Mouse (Mus musculus) limb, embryonic 10.5 days (tissue): ENCODE data around the gene Tuba3a. TPM values are rescaled to one million over a fixed set of nuclear protein-coding genes. Genes with fewer than 3 reads are reported as not detected.

Experiments used
- DNase-seq: peaks from one replicate; pipeline ENCODE4 v3.0.0-alpha.2; 2017; ENCODE audit warnings: low spot score
- H3K27ac ChIP-seq: fragments of 300-500 bp; sonication (generic); 2 replicates; pipeline ENCODE4 v1.5.1; 2016; ENCODE audit warnings: mild to moderate bottlenecking
- H3K27me3 ChIP-seq: fragments of 300-500 bp; sonication (generic); 2 replicates; pipeline ENCODE4 v1.6.1; 2016; ENCODE audit warnings: low read depth, mild to moderate bottlenecking; ENCODE audit not compliant: poor library complexity, severe bottlenecking
- H3K36me3 ChIP-seq: fragments of 300-500 bp; sonication (generic); 2 replicates; pipeline ENCODE4 v1.6.1; 2016; ENCODE audit warnings: mild to moderate bottlenecking, moderate library complexity
- H3K4me1 ChIP-seq: fragments of 300-500 bp; sonication (generic); 2 replicates; pipeline ENCODE4 v1.6.1; 2016
- H3K4me3 ChIP-seq: fragments of 300-500 bp; sonication (generic); 2 replicates; pipeline ENCODE4 v1.5.1; 2016; ENCODE audit warnings: mild to moderate bottlenecking, moderate library complexity
- H3K9me3 ChIP-seq: fragments of 300-500 bp; sonication (generic); replicated peaks from 2 replicates; pipeline ENCODE4 v1.6.1; 2016; ENCODE audit warnings: mild to moderate bottlenecking
- WGBS: fragments of 180-500 bp; shearing (Covaris S2); methylation state at CpG from one replicate; pipeline ENCODE4 v1.1.7; 2016; 5-methylcytosine and 5-hydroxymethylcytosine counted together
- polyA plus RNA-seq: library from polyadenylated mRNA; unstranded; fragments of >200 nt; fragmentation: Nextera tagmentation; extraction: Ambion mirVana; gene quantifications from 2 replicates; pipeline ENCODE4 v1.2.1, GENCODE M21; 2016

The Tuba3a gene
- polyA plus RNA-seq, 1 experiment from 2014 or later = 0.21 TPM

DNA sequence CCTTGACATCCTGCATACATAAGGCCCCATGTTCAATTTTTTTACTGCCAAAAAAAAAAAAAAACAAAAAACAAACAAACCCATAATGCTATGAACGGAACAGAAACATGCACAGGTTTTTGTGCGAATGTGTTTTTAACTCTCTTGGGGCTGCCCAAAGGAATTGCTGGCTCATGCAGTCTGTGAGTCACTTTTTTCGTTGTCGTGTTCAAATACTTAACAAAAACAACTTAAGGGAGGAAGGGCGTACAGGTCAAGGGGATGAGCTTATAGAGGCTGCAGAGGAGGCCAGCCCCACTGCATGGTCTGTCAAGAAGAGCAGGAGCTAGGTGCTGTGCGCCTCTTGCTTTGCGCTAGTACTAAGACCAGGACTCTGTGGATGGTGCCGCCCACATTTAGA, 33.1 kb downstream of the Tuba3a start:
- Histone ChIP-seq H3K36me3 (no peaks in the 10 kb centered on the region), H3K9me3 (no peaks in the 10 kb centered on the region), H3K4me3 (no peak overlapping the region), H3K4me1 (0 out of 2 replicates have a peak, but pooled peaks cover 1% of the 10 kb centered on the region), H3K27me3 (no peaks in the 10 kb centered on the region), H3K27ac (no peak overlapping the region)
- 94% methylated on average over 8 of the region's 8 CpGs for WGBS
- DNase-seq = no peak

DNA sequence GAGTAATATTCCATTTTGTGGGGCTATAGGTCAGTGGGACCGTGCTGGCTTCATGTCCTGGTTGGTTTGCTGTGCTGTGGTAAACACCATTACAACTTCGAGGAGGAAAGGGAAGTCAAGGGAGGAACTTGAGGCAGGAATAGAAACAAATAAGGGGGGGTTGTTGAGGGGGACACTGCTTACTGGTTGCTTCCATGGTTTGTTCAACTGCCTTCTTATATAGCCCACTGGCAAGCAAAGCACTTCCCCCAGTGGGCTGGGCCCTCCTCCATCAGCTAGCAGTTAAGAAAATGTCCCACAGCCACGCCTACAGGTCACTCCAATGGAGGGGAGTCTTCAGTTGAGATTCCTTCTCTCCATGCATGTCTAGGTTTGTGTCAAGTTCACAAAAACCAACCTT, 33.6 kb downstream of the Tuba3a start:
- 90% methylated on average over 3 of the region's 3 CpGs for WGBS
- Histone ChIP-seq H3K36me3 (no peaks in the 10 kb centered on the region), H3K9me3 (no peaks in the 10 kb centered on the region), H3K27me3 (no peaks in the 10 kb centered on the region), H3K4me1 (no peaks in the 10 kb centered on the region), H3K27ac (no peak overlapping the region), H3K4me3 (no peak overlapping the region)
- no peak for DNase-seq

DNA sequence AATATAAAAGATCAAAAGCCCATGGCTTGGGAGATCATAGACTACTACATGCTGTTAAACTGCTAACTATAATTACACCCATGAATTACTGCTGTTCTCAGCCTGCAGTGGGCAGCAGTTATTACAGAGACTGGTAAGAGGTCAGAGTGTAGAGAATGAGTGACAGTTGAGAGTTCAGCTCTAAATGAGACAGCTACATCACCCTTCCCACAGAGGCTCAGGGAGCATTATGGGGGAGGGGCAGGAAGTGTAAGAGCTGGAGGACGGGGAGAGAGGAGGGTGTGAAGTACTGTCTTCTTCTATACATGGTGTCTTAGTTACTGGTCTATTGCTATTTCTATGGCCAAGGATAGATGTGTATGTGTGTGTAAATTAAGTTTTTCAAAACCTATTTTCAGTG, 41.3 kb downstream of the Tuba3a start:
- 23% methylated on average over 1 of the region's 1 CpGs for WGBS
- Histone ChIP-seq H3K4me3 (no peak overlapping the region), H3K27ac (no peak overlapping the region), H3K36me3 (no peaks in the 10 kb centered on the region), H3K9me3 (no peaks in the 10 kb centered on the region), H3K27me3 (no peaks in the 10 kb centered on the region), H3K4me1 (no peaks in the 10 kb centered on the region)
- DNase-seq = no peak

DNA sequence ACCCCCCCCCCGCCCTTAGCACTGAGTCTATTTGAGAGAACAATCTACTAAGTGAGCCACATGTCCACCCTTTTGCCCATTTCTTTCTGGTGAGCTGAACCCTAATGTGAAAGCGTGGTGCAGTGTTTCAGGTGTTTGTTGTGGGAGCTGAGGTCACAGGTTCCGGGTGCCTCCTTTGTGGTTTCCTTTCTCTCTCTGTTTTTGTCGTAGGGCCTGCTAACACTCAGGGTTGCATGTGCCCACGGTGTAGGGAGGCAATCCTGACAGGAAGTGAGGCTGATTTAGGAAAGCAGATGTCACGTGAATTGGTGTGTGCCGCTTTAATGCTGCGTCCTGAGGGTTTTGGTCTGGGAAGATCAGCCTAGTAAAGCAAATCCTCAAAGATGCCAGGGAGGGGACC, 44.3 kb downstream of the Tuba3a start:
- Histone ChIP-seq H3K27ac (no peak overlapping the region), H3K4me1 (no peaks in the 10 kb centered on the region; the same call in 1 of the 2 replicates), H3K36me3 (no peaks in the 10 kb centered on the region), H3K27me3 (no peaks in the 10 kb centered on the region), H3K4me3 (no peak overlapping the region), H3K9me3 (no peaks in the 10 kb centered on the region)
- DNase-seq = no peak
- 93% methylated on average over 8 of the region's 8 CpGs for WGBS

DNA sequence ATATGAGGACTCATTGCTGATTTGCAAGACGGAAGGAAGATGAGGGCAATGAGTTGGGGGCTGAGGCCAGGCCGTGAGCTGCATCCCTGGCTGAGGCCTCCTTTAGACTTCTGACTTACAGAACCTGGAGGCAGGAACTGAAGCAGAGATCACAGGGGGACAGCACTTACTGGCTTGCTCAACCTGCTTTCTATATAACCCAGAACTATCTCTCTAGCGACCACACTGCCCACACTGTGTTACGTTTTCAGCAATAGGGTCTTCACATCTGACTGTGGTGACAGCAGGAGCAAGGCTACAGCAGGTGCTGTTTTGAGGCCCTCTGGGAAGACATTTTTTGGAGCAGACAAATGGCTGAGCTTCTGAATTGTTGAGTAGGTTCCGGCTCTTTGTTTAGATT, 45.2 kb downstream of the Tuba3a start:
- H3K27me3 ChIP-seq = no peaks in the 10 kb centered on the region
- no peak overlapping the region for H3K27ac ChIP-seq
- no peak for DNase-seq
- no peak overlapping the region for H3K4me3 ChIP-seq
- no peaks in the 10 kb centered on the region for H3K9me3 ChIP-seq
- H3K4me1 ChIP-seq = no peaks in the 10 kb centered on the region; the same call in 1 of the 2 replicates
- 91% methylated on average over 5 of the region's 5 CpGs for WGBS
- no peaks in the 10 kb centered on the region for H3K36me3 ChIP-seq

DNA sequence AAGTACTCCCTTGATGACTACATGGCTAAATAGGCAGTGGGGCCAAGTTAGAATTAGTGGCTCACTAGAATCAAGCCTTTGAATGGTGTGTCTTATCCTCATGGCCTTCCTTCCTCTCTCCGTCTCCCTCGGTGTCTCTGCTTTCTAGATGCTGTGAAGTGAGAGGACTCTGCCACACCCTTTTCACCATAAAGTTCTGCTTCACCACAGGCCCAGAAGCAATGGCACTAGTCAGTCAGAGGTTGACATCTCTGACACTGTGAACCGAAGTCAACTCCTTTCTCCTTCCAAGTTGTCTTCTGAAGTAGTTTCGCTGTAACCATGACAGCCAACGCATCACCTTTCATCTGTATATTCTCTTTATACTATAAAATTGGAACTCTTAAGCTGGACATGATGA, 46.3 kb downstream of the Tuba3a start:
- H3K4me1 ChIP-seq = peaks cover 2% of the 10 kb centered on the region; the same call in 1 of the 2 replicates
- no peak for DNase-seq
- no peaks in the 10 kb centered on the region for H3K36me3 ChIP-seq
- H3K27ac ChIP-seq = no peak overlapping the region
- H3K4me3 ChIP-seq = no peak overlapping the region
- 90% methylated on average over 5 of the region's 5 CpGs for WGBS
- H3K27me3 ChIP-seq = no peaks in the 10 kb centered on the region
- H3K9me3 ChIP-seq = no peaks in the 10 kb centered on the region

DNA sequence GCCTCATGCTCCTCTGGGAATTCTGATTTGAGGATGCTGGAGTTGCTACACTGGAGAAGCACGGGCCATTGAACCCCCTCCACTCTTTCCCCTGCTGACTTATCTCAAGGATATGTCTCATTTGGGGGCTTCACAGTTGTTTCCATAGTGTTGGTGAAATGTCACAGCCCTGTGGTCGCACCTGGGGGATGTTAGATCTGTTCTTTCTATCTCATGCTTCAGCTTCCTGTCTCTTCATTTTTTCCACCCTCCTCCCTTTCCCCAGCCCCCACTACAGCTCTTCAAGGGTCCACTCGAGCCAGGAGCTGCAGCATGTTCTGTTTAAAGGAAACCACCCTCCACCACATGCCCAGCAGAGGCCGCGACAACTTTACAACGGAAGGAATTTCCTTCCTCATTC, 47.4 kb downstream of the Tuba3a start:
- H3K27ac ChIP-seq = no peak overlapping the region
- no peak for DNase-seq
- WGBS = 75% methylated on average over 6 of the region's 6 CpGs
- H3K9me3 ChIP-seq = no peaks in the 10 kb centered on the region
- H3K36me3 ChIP-seq = no peaks in the 10 kb centered on the region
- H3K4me3 ChIP-seq = no peak overlapping the region
- no peaks in the 10 kb centered on the region for H3K27me3 ChIP-seq
- peaks cover 6% of the 10 kb centered on the region; the same call in 1 of the 2 replicates for H3K4me1 ChIP-seq

DNA sequence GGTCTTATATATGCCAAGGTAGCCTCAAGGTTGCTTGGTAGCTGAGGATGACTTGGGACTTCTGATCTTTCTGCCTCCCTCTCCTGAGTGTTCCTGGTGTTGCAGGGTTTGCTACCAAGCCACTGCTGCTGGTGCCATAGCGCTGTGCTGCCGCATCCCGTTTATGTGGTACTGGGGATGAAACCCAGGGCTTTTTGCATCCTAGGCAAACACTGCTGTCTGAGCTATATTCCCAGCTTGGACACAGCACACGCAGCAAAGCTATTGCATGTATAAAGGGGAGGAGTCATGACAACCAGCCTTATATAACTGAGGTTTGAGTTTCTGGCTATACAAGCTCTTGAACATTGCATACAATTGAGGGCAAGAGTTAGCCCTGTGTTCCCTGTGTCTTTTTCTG, 48.4 kb downstream of the Tuba3a start:
- Histone ChIP-seq H3K9me3 (no peaks in the 10 kb centered on the region), H3K27me3 (no peaks in the 10 kb centered on the region), H3K36me3 (no peaks in the 10 kb centered on the region), H3K4me3 (no peak overlapping the region), H3K27ac (no peak overlapping the region), H3K4me1 (peaks cover 6% of the 10 kb centered on the region)
- DNase-seq = no peak
- 85% methylated on average over 4 of the region's 4 CpGs for WGBS

DNA sequence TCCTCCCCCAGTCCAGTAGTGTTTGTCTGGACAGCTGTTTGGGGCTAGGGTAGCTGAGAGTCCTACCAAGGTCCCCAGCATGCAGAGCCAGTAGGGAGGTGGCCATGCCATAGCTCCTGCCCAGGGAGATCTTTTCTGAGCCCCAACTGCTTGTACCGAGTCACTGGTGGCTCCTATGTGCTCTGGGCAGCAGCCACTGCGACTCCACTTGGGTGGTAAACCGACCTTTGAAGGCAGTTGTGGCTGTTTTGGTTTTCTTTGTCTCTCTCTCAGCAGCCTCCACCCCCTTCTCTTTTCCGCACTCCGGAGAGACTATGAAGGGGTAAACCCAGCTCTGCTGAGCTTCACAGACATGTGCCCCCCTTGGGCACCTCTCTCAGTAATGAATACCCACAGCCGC, 49.1 kb downstream of the Tuba3a start, which contains the start of gene Cd27:
Cd27 (minus strand) TSS at position 229 of the 400 bp plus-strand sequence.
- H3K9me3 ChIP-seq = no peaks in the 10 kb centered on the region
- DNase-seq = no peak
- H3K4me3 ChIP-seq = no peak within 1 kb of the TSS
- H3K36me3 ChIP-seq = no peaks in the 10 kb centered on the region
- WGBS = 49% methylated on average over 6 of the region's 6 CpGs
- H3K27me3 ChIP-seq = no peaks in the 10 kb centered on the region
- peaks cover 12% of the 10 kb centered on the region for H3K4me1 ChIP-seq
- no peak within 1 kb of the TSS for H3K27ac ChIP-seq

DNA sequence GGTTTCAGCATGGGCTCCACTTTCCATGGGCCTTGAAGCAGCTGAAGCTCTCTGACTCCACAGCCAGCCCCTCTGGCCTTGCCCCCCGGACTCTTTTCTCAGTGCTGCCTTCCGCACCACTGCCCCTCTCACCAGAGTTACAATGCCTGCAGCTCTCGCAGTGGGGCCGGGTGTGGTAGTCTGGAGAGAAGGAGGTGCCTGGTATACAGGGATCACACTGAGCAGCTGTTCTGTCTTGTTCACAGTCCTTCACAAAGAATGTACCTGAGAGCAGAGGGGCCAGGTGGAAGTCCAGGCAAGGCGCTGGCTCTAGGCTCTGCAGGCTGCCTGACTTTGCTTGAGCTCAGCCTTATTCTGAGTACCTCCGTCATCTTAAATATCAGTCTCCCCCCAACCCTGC, 49.5 kb downstream of the Tuba3a start:
- Histone ChIP-seq H3K36me3 (no peaks in the 10 kb centered on the region), H3K9me3 (no peaks in the 10 kb centered on the region), H3K4me3 (no peak overlapping the region), H3K4me1 (peaks cover 16% of the 10 kb centered on the region), H3K27me3 (no peaks in the 10 kb centered on the region), H3K27ac (no peak overlapping the region)
- no peak for DNase-seq
- WGBS = 81% methylated on average over 6 of the region's 6 CpGs

DNA sequence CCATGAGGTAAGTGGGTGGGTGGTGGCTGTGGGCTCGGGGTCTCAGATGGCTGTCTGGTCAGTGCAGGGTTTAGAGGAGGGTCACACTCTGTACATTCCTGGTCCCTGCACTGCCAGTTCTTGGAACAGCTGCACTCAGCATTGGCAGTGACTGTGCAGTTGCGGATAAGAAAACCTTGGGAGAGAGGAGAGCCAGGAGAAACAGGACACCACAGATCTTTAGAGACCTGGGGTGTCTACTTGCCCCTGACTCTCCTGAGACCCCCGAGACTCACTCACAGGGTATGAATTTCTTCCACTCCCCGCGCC, 51.4 kb downstream of the Tuba3a start:
- 73% methylated on average over 5 of the region's 5 CpGs for WGBS
- H3K27ac ChIP-seq = no peak overlapping the region
- DNase-seq = no peak

DNA sequence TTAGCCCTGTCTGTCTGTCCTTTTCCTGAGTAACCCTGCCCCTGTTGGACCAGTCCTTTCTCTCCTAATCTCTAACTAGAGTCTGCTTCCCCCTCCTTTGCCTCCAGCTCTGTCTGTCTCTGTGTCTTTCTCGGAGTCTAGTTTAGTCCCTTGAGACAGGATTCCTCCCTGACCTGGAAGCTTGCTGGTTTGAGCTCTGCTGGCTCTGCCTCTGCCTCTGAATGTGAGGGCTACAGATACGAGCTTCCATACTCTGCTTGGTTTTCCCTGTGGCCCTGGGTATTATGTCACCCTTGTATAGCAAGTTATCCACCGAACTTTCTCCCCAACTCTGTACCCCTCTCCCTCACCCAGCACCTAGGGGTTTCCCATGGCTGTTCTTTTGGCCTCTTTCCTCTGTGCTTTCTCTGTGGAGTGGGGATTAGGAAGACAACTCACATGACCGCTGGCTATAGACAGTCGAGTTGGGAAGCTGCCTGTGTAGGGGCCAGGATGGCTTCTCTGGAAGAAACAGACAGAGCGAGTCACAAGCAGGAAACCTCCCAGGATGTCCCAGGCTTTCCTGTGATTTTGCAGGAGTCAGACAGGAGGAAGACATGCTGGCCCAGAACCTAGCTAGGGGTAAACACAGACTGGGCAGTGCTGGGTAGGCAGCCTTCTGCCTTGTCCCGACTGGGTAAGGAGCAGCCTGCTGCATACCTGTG, 51.9 kb downstream of the Tuba3a start:
- H3K4me1 ChIP-seq = peaks cover 26% of the 10 kb centered on the region
- no peak overlapping the region for H3K27ac ChIP-seq

More for the DNA sequence above, 51.4 kb downstream of the Tuba3a start:
- Histone ChIP-seq H3K4me3 (no peak overlapping the region), H3K4me1 (peaks cover 26% of the 10 kb centered on the region), H3K9me3 (no peaks in the 10 kb centered on the region), H3K36me3 (no peaks in the 10 kb centered on the region), H3K27me3 (no peaks in the 10 kb centered on the region)

DNA sequence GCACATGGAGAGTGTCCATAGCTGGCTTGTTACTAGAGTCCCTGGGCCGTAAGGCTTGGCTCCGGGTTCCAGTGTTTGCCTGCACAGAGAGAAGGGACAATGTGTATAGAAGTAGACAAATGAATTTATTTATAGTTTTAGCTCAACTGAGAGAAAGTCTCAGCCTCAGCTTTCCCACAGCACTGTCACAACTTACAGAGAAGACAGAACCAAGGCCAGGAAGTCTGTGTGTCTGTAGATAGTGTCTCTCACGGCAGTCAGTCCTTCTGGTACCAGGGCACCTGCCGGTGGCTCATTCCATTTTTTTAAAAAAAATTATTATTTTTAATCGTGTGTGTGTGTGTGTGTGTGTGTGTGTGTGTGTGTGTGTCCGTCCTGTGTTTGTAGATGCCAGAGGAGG, 53.3 kb downstream of the Tuba3a start:
- H3K9me3 ChIP-seq = no peaks in the 10 kb centered on the region
- 76% methylated on average over 6 of the region's 6 CpGs for WGBS
- H3K4me3 ChIP-seq = no peak overlapping the region
- DNase-seq = no peak
- no peaks in the 10 kb centered on the region for H3K36me3 ChIP-seq
- H3K27ac ChIP-seq = no peak overlapping the region
- H3K27me3 ChIP-seq = no peaks in the 10 kb centered on the region
- H3K4me1 ChIP-seq = peaks cover 34% of the 10 kb centered on the region

More for the DNA sequence above, 51.9 kb downstream of the Tuba3a start:
- Histone ChIP-seq H3K4me3 (no peak overlapping the region), H3K36me3 (no peaks in the 10 kb centered on the region), H3K27me3 (no peaks in the 10 kb centered on the region), H3K9me3 (no peaks in the 10 kb centered on the region)
- 70% methylated on average over 7 of the region's 7 CpGs for WGBS
- DNase-seq = no peak

DNA sequence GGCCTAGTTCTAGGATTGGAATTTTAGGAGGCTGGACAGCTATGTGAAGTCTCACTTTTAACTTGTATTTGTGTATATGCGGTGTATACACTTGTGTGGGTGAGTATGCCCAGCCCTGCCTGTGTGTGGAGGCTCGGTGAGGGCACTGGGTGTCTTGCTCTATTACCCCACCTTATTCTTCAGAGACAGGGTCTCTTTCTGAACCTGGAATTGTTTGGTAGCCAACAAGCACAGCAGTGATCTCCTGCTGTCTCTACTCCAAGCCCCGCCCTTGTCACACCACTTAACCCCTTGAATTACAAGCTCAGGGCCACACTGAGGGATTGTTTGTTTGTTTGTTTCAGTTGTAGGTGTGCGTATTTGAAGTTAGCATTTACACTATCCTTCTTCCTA, 53.8 kb downstream of the Tuba3a start:
- Histone ChIP-seq H3K4me3 (peak overlapping the region; percentile 58), H3K27ac (peak overlapping the region; percentile 83; the same call in 1 of the 2 replicates), H3K36me3 (no peaks in the 10 kb centered on the region), H3K4me1 (peaks cover 34% of the 10 kb centered on the region), H3K9me3 (no peaks in the 10 kb centered on the region), H3K27me3 (no peaks in the 10 kb centered on the region)
- no peak for DNase-seq
- 51% methylated on average over 4 of the region's 4 CpGs for WGBS
